Mouse (Mus musculus) liver, adult (tissue): ENCODE measurements at regions not wholly inside any gene's neighbourhood (a gene's known extent, or its start where the extent isn't known, plus 50 kb on each side); places are given as distances from the start of the nearest gene placed in this dataset.

Experiments used
- GATA4 ChIP-seq: IDR thresholded peaks from 2 replicates; pipeline ENCODE4 v1.6.1; 2014; ENCODE audit warnings: mild to moderate bottlenecking, low read length; ENCODE audit not compliant: insufficient replicate concordance

DNA sequence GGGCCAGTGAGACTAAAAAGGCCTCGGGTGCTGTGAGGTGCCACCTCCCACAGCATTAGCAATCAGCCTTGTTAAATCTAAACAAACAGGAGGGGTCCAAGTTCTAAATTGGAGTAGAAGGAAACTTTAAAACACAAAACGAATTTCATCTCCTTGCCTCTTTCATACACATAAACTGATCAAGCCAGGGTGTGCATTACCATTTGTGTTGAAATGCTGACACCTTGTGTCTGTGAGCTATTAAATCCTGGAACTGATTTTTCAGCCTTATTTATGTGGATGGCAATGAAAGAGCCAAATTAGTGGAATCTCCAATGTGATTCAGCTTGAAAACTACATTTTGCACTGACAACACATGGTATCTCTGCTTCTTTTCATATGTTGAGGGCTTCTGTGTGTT lies 114.8 kb downstream of the Pcsk1 start:
- no peak for TF ChIP-seq GATA4

DNA sequence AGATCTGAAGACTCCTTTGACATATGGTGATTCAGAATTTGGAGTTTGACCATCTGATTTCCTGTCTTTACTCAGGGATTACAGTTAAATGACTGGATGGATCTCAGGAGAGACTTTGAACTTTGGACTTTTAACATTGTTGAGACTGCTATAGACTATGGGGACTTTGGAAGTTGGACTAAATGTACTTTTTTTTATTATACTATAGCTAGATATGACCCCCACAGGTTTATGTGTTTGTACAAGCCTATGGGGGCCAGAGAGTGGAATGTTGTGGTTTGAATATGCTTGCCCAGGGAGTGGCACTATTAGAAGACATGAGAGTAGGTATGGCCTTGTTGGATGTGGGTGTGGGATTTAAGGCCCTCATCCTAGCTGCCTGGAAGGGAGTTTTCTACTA lies 134.3 kb downstream of the Pcsk1 start:
- no peak for TF ChIP-seq GATA4

DNA sequence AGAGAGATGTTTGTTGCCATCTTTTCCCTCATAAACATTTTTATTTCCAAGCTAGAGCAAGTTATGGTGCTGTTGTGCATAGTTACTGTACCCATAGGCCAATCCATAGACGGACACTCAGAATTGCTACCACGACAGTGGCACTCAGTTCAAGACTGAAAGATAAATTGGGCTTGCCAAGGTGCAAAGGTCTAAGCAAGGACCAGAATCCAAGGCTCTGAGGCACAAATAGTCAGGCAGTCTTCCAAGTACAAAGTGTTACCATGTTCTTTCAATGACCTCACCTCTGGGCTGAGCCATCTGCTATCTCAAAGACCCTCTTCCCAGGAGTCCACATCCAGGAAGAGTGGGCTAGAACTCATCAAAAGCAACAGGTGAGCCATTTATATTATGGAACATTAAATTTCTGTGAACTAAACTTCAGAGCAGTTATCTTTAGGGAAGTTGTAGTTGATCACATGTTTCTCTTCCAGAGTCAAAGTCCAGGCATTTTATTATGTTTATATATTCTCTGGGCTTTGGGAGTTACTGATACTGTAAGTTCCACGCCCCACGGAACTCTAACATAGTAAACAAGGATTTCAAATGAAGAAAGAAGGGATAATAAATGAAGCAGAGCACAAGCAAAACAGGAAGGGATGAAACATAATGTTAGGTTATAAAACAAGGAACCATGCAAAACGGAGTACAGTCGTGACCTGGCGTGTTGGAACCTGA lies 136.1 kb downstream of the Pcsk1 start:
- peak; percentile 39; the same call in 1 of the 2 replicates for TF ChIP-seq GATA4

DNA sequence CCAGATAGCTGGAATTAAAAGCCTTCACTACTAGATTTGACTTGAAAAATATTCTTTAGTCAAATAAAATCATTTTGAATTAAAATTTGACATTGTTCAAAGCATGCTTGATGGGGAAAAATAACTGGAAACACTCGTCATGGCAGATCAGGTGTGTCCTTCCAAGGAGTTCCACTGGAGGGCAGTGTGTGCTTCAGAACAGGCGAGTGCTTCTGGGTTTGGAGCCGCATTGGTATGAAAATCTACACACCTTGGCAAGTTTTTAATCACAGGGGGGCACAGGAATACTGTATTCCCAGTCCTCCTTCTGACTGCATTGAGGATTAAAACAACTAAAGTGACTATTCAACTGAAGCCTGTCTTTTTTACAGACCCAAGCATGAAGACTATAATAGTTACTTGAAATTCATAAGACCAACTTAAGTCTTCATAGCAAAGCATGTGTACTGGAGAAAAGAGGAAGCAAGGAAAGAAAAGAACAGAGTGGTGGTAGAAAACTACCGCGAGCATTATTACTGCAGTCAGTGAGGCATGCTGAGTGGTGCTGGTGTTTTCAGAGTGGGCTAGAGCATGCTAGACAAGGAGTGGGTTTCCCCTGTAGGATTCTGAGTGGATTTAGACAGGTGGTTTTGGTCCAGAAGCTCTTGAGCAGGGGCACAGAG lies 138.1 kb downstream of the Pcsk1 start:
- TF ChIP-seq GATA4, result no peak

DNA sequence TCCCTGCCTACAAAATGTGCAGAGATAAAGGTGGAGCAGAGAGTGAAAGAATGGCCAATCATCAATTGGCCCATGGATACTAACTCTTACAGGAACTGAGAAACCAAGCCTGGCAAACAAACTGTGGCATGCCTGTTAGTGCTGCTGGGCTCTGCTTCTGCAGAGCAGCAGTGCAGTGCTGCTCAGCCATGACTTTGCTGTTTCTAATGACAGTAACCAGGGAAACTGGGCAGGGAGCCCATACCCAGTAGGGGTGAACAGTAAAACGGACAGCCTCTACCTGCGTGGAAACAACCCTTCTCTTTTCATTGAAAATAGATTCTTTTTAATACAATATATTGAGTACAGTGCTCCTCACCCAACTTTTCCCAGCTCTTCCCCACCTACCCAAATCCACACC lies 146.8 kb downstream of the Pcsk1 start:
- TF ChIP-seq GATA4, result no peak
